Mouse (Mus musculus): ENCODE data around the gene Pip4k2c. TPM values are rescaled to one million over a fixed set of nuclear protein-coding genes. Genes with fewer than 3 reads are reported as not detected.

The Pip4k2c gene
- polyA plus RNA-seq, 1 experiment from 2014 or later = 16.4 TPM

GRCm38 (mm10) chr10:127231741-127232140 lies 20.4 kb upstream of the Pip4k2c start:
- H3K9ac ChIP-seq (ENCODE audit: low read length) = no peak overlapping the region
- H3K36me3 ChIP-seq (ENCODE audit: control insufficient read depth, insufficient read depth, low read length) = no peaks in the 10 kb centered on the region
- WGBS = 88% methylated on average over 14 of the region's 14 CpGs
- H3K9me3 ChIP-seq (ENCODE audit: control insufficient read depth, low read length) = no peaks in the 10 kb centered on the region
- no peaks in the 10 kb centered on the region; the same call in 1 of the 2 replicates for H3K4me1 ChIP-seq (replicated peaks; ENCODE audit: control insufficient read depth, insufficient read depth, low read length)
- no peak for ATAC-seq (replicated peaks; ENCODE audit: low FRiP score)
- H3K4me3 ChIP-seq (ENCODE audit: low read depth, low read length) = no peak overlapping the region
- H3K27ac ChIP-seq (ENCODE audit: low read depth, low read length) = no peak overlapping the region
- no peak overlapping the region for H3K4me2 ChIP-seq (ENCODE audit: low read depth, low read length, severe bottlenecking)
- H3K27me3 ChIP-seq (ENCODE audit: control insufficient read depth, insufficient read depth, low read length) = no peaks in the 10 kb centered on the region
- DNase-seq (ENCODE audit: low spot score) = no peak

- H3K9ac ChIP-seq (ENCODE audit: low read length) = no peak overlapping the region
- WGBS = 88% methylated on average over 12 of the region's 12 CpGs
- no peak overlapping the region for H3K4me2 ChIP-seq (ENCODE audit: low read depth, low read length, severe bottlenecking)
- H3K27ac ChIP-seq (ENCODE audit: low read depth, low read length) = no peak overlapping the region
- no peaks in the 10 kb centered on the region for H3K36me3 ChIP-seq (ENCODE audit: control insufficient read depth, insufficient read depth, low read length)
- no peak overlapping the region for H3K4me3 ChIP-seq (ENCODE audit: low read depth, low read length)
- H3K9me3 ChIP-seq (ENCODE audit: control insufficient read depth, low read length) = no peaks in the 10 kb centered on the region
- ATAC-seq (replicated peaks; ENCODE audit: low FRiP score) (no peak), DNase-seq (ENCODE audit: low spot score) (no peak)
- H3K4me1 ChIP-seq (replicated peaks; ENCODE audit: control insufficient read depth, insufficient read depth, low read length) = no peaks in the 10 kb centered on the region; the same call in 1 of the 2 replicates
- no peaks in the 10 kb centered on the region for H3K27me3 ChIP-seq (ENCODE audit: control insufficient read depth, insufficient read depth, low read length)
These were observed 19.3 kb upstream of the Pip4k2c start for GRCm38 (mm10) chr10:127230693-127231092.

GRCm38 (mm10) chr10:127228897-127229296 lies 17.5 kb upstream of the Pip4k2c start:
- Histone ChIP-seq H3K9ac (ENCODE audit: low read length) (no peak overlapping the region), H3K4me2 (ENCODE audit: low read depth, low read length, severe bottlenecking) (no peak overlapping the region), H3K9me3 (ENCODE audit: control insufficient read depth, low read length) (no peaks in the 10 kb centered on the region), H3K36me3 (ENCODE audit: control insufficient read depth, insufficient read depth, low read length) (no peaks in the 10 kb centered on the region), H3K27me3 (ENCODE audit: control insufficient read depth, insufficient read depth, low read length) (no peaks in the 10 kb centered on the region), H3K27ac (ENCODE audit: low read depth, low read length) (no peak overlapping the region), H3K4me1 (replicated peaks; ENCODE audit: control insufficient read depth, insufficient read depth, low read length) (no peaks in the 10 kb centered on the region; the same call in 1 of the 2 replicates), H3K4me3 (ENCODE audit: low read depth, low read length) (no peak overlapping the region)
- WGBS = 24% methylated on average over 4 of the region's 4 CpGs
- ATAC-seq (replicated peaks; ENCODE audit: low FRiP score) (peak; percentile 79), DNase-seq (ENCODE audit: low spot score) (no peak)

GRCm38 (mm10) chr10:127227163-127227562 lies 15.8 kb upstream of the Pip4k2c start:
- no peaks in the 10 kb centered on the region; the same call in 1 of the 2 replicates for H3K4me1 ChIP-seq (replicated peaks; ENCODE audit: control insufficient read depth, insufficient read depth, low read length)
- ATAC-seq (replicated peaks; ENCODE audit: low FRiP score) (no peak), DNase-seq (ENCODE audit: low spot score) (no peak)
- H3K4me3 ChIP-seq (ENCODE audit: low read depth, low read length) = no peak overlapping the region
- H3K27me3 ChIP-seq (ENCODE audit: control insufficient read depth, insufficient read depth, low read length) = no peaks in the 10 kb centered on the region
- 89% methylated on average over 8 of the region's 8 CpGs for WGBS
- no peak overlapping the region for H3K27ac ChIP-seq (ENCODE audit: low read depth, low read length)
- no peak overlapping the region for H3K9ac ChIP-seq (ENCODE audit: low read length)
- H3K9me3 ChIP-seq (ENCODE audit: control insufficient read depth, low read length) = no peaks in the 10 kb centered on the region
- no peak overlapping the region for H3K4me2 ChIP-seq (ENCODE audit: low read depth, low read length, severe bottlenecking)
- H3K36me3 ChIP-seq (ENCODE audit: control insufficient read depth, insufficient read depth, low read length) = no peaks in the 10 kb centered on the region

DNA sequence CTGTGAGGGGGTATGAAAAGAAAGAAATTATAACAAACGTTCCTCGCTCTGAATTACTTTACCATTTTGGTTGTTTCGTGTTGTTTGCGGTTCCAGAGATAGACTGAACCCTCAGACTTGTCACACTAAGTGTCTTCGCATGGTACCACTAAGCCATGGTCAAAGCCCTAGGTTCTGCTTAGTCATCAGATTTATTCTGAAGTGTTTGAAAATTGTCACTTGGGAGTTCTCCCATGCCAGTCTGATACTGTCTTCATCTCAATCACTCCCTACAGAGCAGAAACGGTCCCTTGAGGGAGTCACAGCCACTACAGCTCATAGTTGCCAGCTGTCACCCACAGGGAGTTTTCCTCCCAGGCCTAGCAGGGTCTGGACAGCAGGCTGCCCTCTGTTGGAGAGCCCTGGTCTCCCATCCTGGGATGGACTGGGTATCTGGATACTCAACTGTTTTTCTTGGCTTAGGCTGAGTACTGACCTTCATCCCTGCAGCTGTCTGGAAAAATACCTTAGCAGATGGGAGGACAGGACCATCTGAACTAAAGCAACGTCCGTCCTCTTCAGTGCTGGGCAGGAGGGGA lies 15.0 kb upstream of the Pip4k2c start:
- no peak overlapping the region for H3K27ac ChIP-seq (ENCODE audit: low read depth, low read length)
- H3K4me1 ChIP-seq (replicated peaks; ENCODE audit: control insufficient read depth, insufficient read depth, low read length) = no peaks in the 10 kb centered on the region; the same call in 1 of the 2 replicates
- no peaks in the 10 kb centered on the region for H3K36me3 ChIP-seq (ENCODE audit: control insufficient read depth, insufficient read depth, low read length)
- 73% methylated on average over 8 of the region's 8 CpGs for WGBS
- H3K4me2 ChIP-seq (ENCODE audit: low read depth, low read length, severe bottlenecking) = no peak overlapping the region
- no peak overlapping the region for H3K4me3 ChIP-seq (ENCODE audit: low read depth, low read length)
- H3K27me3 ChIP-seq (ENCODE audit: control insufficient read depth, insufficient read depth, low read length) = no peaks in the 10 kb centered on the region
- no peaks in the 10 kb centered on the region for H3K9me3 ChIP-seq (ENCODE audit: control insufficient read depth, low read length)
- H3K9ac ChIP-seq (ENCODE audit: low read length) = 0 out of 2 replicates have a peak overlapping the region, but pooled peaks have one; percentile 20
- ATAC-seq (replicated peaks; ENCODE audit: low FRiP score) (no peak), DNase-seq (ENCODE audit: low spot score) (no peak)

GRCm38 (mm10) chr10:127225732-127226131 lies 14.3 kb upstream of the Pip4k2c start:
- DNase-seq (ENCODE audit: low spot score) (no peak), ATAC-seq (replicated peaks; ENCODE audit: low FRiP score) (no peak)
- Histone ChIP-seq H3K27me3 (ENCODE audit: control insufficient read depth, insufficient read depth, low read length) (no peaks in the 10 kb centered on the region), H3K9ac (ENCODE audit: low read length) (no peak overlapping the region), H3K4me3 (ENCODE audit: low read depth, low read length) (no peak overlapping the region), H3K4me2 (ENCODE audit: low read depth, low read length, severe bottlenecking) (no peak overlapping the region), H3K4me1 (replicated peaks; ENCODE audit: control insufficient read depth, insufficient read depth, low read length) (no peaks in the 10 kb centered on the region; the same call in 1 of the 2 replicates), H3K36me3 (ENCODE audit: control insufficient read depth, insufficient read depth, low read length) (no peaks in the 10 kb centered on the region), H3K9me3 (ENCODE audit: control insufficient read depth, low read length) (no peaks in the 10 kb centered on the region), H3K27ac (ENCODE audit: low read depth, low read length) (no peak overlapping the region)
- WGBS = 32% methylated on average over 10 of the region's 10 CpGs

DNA sequence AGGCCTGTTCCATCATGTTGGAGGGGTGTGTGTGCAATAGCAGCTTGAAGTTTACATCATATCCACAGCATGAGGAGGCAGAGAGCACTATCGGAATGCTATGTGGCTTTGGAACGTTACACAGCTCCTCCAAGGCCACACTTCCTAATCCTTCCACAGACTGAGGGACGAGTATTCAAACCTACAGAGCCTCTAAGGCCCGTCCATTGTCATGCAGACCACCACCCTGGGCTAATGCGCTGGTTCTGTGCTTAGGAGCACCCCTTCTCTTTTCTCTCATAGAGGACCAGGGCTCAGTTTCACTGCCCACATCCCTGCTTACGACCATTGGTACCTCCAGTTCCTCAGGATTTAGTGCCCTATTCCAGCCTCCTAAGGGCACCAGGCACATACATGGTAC lies 13.8 kb upstream of the Pip4k2c start:
- Histone ChIP-seq H3K27ac (ENCODE audit: low read depth, low read length) (no peak overlapping the region), H3K27me3 (ENCODE audit: control insufficient read depth, insufficient read depth, low read length) (no peaks in the 10 kb centered on the region), H3K4me2 (ENCODE audit: low read depth, low read length, severe bottlenecking) (no peak overlapping the region), H3K4me1 (replicated peaks; ENCODE audit: control insufficient read depth, insufficient read depth, low read length) (no peaks in the 10 kb centered on the region; the same call in 1 of the 2 replicates), H3K4me3 (ENCODE audit: low read depth, low read length) (no peak overlapping the region), H3K36me3 (ENCODE audit: control insufficient read depth, insufficient read depth, low read length) (no peaks in the 10 kb centered on the region), H3K9me3 (ENCODE audit: control insufficient read depth, low read length) (no peaks in the 10 kb centered on the region), H3K9ac (ENCODE audit: low read length) (no peak overlapping the region)
- ATAC-seq (replicated peaks; ENCODE audit: low FRiP score) = no peak
- WGBS = 28% methylated on average over 6 of the region's 6 CpGs
- DNase-seq (ENCODE audit: low spot score) = no peak

- H3K4me3 ChIP-seq (ENCODE audit: low read depth, low read length) = no peak overlapping the region
- ATAC-seq (replicated peaks; ENCODE audit: low FRiP score) = no peak
- no peaks in the 10 kb centered on the region for H3K27me3 ChIP-seq (ENCODE audit: control insufficient read depth, insufficient read depth, low read length)
- no peak for DNase-seq (ENCODE audit: low spot score)
- no peaks in the 10 kb centered on the region for H3K9me3 ChIP-seq (ENCODE audit: control insufficient read depth, low read length)
- no peaks in the 10 kb centered on the region for H3K4me1 ChIP-seq (replicated peaks; ENCODE audit: control insufficient read depth, insufficient read depth, low read length)
- no peaks in the 10 kb centered on the region for H3K36me3 ChIP-seq (ENCODE audit: control insufficient read depth, insufficient read depth, low read length)
- no peak overlapping the region for H3K4me2 ChIP-seq (ENCODE audit: low read depth, low read length, severe bottlenecking)
- no peak overlapping the region for H3K9ac ChIP-seq (ENCODE audit: low read length)
- 89% methylated on average over 2 of the region's 2 CpGs for WGBS
- no peak overlapping the region for H3K27ac ChIP-seq (ENCODE audit: low read depth, low read length)
These were observed 7.0 kb upstream of the Pip4k2c start for GRCm38 (mm10) chr10:127218339-127218738.

GRCm38 (mm10) chr10:127217177-127217576 lies 5.8 kb upstream of the Pip4k2c start:
- DNase-seq (ENCODE audit: low spot score) = no peak
- Histone ChIP-seq H3K4me3 (ENCODE audit: low read depth, low read length) (no peak overlapping the region), H3K27me3 (ENCODE audit: control insufficient read depth, insufficient read depth, low read length) (no peaks in the 10 kb centered on the region), H3K36me3 (ENCODE audit: control insufficient read depth, insufficient read depth, low read length) (no peaks in the 10 kb centered on the region), H3K27ac (ENCODE audit: low read depth, low read length) (no peak overlapping the region), H3K9me3 (ENCODE audit: control insufficient read depth, low read length) (no peaks in the 10 kb centered on the region), H3K4me2 (ENCODE audit: low read depth, low read length, severe bottlenecking) (no peak overlapping the region), H3K4me1 (replicated peaks; ENCODE audit: control insufficient read depth, insufficient read depth, low read length) (no peaks in the 10 kb centered on the region), H3K9ac (ENCODE audit: low read length) (no peak overlapping the region)
- no peak for ATAC-seq (replicated peaks; ENCODE audit: low FRiP score)

All from forebrain, embryonic 11.5 days (tissue).